Mouse (Mus musculus): ENCODE data around the gene Xrn1. TPM values are rescaled to one million over a fixed set of nuclear protein-coding genes. Genes with fewer than 3 reads are reported as not detected.

Xrn1 gene
- polyA plus RNA-seq (2012; ENCODE audit: low replicate concordance): 0.56 and 3.3 TPM in 2 replicates

DNA sequence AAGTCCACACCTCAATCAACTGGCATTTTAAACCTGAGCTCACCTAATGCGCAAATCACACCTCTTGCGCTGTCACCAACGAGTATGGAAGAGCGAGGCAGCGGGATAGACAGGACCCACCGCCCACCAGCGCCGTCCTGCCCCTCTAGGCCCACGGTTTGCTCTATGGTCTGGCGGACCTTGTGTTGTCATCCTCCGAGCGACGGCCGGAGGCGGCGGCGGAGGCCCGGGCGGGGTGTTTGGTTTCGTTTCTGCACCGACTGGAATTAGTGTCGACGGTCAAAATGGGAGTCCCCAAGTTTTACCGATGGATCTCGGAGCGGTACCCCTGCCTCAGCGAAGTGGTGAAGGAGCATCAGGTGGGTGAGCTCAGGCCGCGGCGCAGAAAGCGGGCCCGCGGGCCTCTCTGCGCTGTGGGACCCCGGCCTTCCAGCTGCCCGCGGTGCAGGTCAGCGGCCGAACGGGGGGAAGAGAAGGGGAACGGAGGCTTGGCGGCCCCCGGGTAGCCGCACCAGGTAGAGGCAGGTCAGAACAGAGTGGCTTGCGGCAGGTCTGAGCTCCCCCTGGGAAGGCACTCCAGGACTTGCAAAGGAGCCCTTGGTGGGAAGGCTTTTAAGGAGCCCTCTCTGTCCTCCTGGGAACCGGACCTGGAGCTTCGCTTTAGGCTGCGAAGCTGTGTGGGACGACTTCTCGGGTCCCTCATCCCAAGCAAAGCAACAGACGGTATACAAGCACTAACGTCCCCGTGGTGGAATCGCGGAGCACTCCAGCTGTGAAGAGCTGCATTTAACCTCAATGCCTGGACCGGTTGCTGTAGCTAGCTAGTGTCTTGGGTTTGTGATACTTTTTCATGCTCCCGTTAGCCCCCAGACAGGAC is at the start of gene Xrn1:
TSS of gene Xrn1 (plus strand) at position 176 of the 877 bp plus-strand sequence.

Other genes with a start within 250 kb of the Xrn1 start
- 0.30 and 0.71 TPM in 2 replicates for gene Trpc1, start 204.4 kb upstream of the Xrn1 start, polyA plus RNA-seq (2012; ENCODE audit: low replicate concordance)
- gene Pls1, start 109.4 kb upstream of the Xrn1 start, polyA plus RNA-seq (2012; ENCODE audit: low replicate concordance): 0.06 TPM in 1 of 2 replicates, not detected in the other
- gene Atr, start 97.2 kb upstream of the Xrn1 start, polyA plus RNA-seq (2012; ENCODE audit: low replicate concordance): 0.91 and 1.8 TPM in 2 replicates
- gene Gk5, start 164.6 kb downstream of the Xrn1 start, polyA plus RNA-seq (2012; ENCODE audit: low replicate concordance): 0.17 and 0.46 TPM in 2 replicates
- 2.7 and 4.6 TPM in 2 replicates for gene Tfdp2, start 241.5 kb downstream of the Xrn1 start, polyA plus RNA-seq (2012; ENCODE audit: low replicate concordance)